Mouse (Mus musculus): ENCODE data around the gene 1700023F06Rik.
"Not testable (repeated sequence)": the region's sequence is repeated elsewhere in the genome, so short reads cannot be mapped to it uniquely, and the experiment has no call there.

Gene 1700023F06Rik

DNA sequence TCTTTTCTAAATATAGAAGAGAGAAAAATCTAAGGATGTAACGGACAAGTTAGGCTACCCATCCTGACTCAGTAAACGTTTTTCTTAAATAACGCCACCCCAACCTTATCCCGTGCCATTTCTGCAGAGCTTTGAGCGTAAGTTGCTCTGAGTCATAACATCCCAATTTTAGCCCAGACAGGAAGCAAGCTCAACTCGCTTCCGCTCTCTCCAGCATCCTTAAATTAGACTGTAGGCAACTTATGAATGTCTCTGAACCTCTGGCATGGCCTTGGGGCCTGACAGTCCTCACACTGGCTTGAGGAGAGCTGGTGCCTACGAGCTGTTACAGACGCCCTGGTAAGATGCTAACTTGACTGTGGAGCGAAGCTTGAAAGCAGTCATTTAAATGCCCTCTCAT is 15.1 kb upstream of the 1700023F06Rik start:
- DNase-seq (ENCODE audit: low spot score in 2 of 2), result no peak

DNA sequence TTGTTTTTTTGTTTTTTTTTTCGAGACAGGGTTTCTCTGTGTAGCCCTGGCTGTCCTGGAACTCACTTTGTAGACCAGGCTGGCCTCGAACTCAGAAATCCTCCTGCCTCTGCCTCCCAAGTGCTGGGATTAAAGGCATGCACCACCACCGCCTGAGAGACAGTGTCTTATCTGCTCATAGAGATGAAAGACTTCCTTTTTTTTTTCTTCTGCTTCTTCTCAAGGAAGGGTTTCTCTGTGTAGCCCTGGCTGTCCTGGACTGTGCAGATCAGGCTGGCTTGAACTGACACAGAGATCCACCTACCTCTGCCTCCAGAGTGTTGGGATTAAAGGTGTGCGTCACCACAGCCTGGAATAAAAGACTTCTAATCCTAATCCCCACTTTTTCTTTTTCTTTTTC is 14.4 kb upstream of the 1700023F06Rik start:
- not testable (repeated sequence) for DNase-seq (ENCODE audit: low spot score in 2 of 2)

DNA sequence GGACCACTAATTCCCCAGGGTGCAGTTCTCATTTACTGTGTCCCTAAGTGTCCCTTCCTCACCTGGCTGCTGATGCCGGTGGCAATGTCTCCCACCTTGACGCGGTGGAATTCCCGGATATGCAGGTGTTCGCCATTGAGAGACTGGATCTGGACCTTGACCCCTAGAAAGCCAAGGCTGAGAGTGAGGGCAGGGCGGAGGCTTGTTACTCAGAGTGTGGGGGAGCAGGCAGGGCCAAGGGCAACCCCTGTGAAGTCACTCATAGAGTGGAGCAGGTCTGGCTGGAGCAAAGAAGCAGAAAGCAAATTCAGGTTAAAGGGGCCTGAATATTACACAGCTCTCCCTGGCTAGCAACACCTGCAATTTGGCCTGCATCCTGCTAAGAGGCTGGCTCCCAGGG is 13.1 kb upstream of the 1700023F06Rik start:
- DNase-seq (ENCODE audit: low spot score in 2 of 2), result no peak

DNA sequence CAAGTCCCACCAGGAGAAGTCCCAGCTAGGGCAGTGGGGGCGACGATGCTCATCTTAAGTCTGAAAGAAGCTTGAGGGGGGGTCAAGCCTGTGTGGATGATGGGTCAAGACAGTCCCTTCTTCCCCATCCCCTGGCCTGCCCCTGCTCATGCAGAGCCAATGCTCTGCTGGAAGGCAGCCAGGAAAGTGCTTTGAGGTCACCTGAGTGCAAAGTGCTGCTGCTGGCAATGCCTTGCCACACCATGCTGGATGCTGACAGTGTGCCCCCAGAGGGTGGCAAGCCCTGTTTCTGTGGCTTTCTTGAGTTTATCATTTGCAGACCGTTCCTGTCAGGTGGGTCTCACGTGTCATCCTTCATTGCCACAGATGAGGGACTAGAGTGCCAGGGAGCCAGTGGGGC is 11.6 kb upstream of the 1700023F06Rik start:
- DNase-seq (ENCODE audit: low spot score in 2 of 2), result no peak

DNA sequence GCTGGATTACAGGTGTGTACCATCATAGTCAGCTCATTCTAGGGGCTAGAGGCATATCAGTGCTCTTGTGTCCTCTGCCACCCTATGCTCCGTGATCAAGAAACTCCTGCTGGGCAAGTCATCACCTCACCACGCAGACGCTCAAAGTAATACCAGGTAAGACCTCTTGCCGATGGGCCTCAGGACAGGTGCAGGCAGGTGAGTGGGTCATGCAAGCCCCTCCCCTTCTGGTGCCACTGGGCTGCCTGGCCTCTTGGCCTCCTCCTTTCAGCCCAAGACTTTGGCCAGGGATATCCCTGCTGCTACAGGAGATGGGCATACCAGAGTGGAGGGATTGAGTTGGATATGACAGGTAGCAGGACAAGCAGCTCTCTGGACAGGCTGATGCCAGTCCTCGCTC is 10.9 kb upstream of the 1700023F06Rik start:
- no peak for DNase-seq (ENCODE audit: low spot score in 2 of 2)

DNA sequence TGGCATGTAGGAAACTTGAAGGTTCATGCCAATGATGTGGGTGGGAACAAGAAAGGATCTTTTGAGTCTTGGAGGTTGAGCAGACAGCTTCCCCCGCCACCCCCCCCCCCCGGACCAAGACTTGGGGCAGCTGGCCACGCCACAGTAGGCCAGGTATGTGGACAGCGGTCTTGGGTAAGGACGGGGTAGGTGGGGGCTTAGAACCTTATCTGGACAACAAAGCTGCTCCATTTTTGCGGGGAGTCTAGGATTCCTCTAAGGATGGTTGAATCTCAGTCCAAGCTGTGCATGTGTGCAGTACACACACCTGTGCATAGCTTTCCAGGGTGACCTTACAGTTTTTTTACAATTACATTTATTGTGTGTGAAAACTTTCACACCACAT is 10.2 kb upstream of the 1700023F06Rik start:
- no peak for DNase-seq (ENCODE audit: low spot score in 2 of 2)

DNA sequence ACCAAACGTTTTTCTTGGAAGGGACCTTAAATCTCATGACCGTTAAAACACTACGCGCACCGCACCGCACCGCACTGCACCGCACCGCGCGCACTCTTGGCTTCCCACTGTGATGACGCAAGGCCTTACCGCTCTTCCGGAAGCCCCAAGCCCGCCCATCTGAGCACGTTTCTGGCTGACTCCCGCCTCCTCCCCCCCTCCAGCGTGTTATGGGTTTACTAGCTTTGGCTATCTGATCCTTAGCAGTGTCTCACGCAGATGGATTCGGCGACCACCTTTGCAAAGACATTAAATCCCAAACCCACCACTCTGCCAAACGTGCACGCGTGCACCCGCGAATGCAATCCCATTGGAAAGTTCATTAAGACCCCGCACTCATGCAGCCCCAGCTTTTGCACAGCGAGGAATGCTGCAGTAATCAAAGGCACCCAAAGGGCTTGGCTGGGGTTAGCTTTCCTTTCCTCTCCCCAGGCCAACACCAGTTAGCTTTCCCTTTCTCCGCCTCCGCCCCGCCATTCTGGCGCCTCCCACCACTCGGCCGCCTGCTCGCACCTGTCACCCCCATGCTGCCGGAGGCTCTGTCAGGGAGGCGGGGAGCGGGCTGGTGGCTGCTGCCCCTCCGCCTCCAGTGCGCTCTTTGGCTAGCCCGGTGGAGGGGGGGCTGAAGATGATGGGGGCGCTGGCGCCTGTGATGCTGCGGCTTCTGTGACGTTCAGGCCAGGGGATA is 9.6 kb upstream of the 1700023F06Rik start, which contains the start of gene Spata32:
Spata32 (minus strand) TSS at position 643 of the 727 bp plus-strand sequence.
- DNase-seq (ENCODE audit: low spot score in 2 of 2), result peak; percentile 78

DNA sequence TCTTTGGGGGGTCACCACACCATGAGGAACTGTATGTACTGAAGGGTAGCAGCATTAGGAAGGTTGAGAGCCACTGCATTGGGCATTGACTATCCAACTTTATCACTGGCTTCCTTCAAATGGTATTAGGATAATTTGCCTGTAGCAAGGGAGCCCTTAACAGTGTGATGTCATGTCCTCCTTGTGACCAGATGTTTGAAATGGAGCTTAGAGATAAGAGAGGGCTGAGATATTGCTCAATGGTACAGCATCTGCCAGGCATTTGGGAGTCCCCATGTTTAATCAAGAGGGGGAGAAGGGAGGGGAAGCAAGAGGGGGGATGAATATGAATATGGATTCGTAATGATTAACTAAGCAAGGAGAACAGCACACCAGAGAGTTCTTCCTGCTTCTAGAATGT is 7.0 kb upstream of the 1700023F06Rik start:
- DNase-seq (ENCODE audit: low spot score in 2 of 2), result no peak

DNA sequence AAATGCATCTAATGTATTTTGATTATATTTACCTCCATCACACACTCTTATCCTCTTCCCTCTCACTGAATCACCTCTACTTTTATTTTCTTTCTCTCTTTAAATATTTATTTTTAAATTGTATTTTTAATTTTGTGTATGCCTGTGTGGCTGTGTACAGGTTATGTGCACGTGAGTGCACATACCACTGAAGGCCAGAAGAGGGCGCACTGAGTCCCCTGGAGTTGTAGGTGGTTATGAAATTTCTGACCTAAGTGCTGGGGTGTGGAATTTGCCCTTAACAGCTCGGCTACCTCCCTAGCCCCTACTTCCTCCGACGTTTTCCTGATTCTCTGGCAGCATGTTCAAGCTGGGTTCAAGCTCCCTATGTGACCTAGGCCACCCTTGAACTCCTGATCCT is 5.4 kb upstream of the 1700023F06Rik start:
- DNase-seq (ENCODE audit: low spot score in 2 of 2), result no peak

DNA sequence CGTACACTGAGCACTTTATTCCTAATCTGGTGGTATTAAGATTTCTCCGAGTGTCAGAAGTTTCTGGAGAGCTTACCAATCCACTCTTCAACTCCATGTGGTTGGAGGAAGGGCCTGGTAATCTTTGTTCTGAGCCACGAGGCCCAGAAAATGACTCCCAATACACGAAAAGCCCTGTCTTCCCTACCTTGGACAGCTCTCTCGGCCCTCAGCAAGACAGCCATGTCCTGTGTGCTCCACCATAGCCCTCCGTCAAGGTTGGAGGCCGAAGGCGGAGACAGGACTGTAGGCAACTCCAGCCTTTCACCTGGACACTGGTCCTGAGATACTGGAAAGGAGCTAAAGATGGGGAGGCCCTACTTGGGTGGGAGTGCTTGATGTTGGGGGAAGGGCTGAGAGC is 1.9 kb upstream of the 1700023F06Rik start:
- DNase-seq (ENCODE audit: low spot score in 2 of 2), result no peak

DNA sequence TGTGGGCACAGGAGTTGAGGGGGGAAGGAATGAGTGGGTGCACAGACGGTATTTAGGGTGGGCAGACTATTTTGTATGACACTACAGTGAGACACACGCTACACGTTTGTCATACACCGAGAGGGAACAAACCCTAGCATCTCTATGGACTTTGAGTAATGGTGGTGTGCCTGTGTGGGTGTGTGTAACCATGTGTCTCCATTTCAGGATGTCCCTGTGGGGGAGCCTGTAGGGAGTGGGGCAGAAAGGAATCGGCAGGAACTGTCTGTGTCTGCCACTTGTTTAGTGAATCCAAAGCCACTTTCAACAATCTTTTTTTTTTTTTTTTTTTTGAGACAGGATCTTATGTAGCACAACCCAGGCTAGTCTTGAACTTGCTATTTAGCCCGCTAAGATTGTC is 2.2 kb downstream of the 1700023F06Rik start:
- DNase-seq (ENCODE audit: low spot score in 2 of 2), result no peak

DNA sequence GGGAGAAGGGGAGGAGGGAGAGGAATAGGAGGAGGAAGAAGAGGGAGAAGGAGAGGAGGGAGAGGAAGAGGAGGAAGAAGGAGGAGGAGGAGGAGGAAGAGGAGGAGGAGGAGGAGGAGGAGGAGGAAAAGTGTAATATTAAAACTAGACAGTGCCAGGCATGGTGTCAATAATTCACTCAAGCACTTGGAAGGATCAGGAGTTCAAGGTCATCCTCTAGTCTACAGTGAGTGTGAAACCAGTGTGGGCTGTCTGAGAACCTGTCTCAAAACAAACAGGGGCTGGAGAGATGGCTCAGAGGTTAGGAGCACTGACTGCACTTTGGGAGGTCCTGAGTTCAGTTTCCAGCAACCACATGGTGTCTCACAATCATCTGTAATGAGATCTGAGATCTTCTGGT is 6.0 kb downstream of the 1700023F06Rik start:
- no peak for DNase-seq (ENCODE audit: low spot score in 2 of 2)

DNA sequence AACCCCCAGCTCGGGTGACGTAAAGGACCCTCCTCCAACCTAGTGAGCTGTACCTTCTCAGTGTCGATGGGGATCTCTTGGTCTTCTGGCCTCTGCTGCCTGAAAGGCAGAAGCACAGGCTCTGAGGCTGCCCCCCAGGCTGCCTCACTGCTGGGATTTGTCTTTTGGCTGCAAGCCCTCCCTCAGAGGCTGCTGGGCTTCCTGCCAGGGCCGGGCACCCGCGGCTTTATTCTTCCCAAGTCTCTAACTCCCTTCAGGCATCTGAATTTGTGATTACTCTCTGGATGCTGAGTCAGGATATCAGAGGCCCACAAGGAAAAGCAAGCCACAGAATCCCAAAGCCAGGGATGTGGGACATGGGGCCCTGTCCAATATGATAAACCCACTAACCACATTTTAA is 6.7 kb downstream of the 1700023F06Rik start:
- no peak for DNase-seq (ENCODE audit: low spot score in 2 of 2)

DNA sequence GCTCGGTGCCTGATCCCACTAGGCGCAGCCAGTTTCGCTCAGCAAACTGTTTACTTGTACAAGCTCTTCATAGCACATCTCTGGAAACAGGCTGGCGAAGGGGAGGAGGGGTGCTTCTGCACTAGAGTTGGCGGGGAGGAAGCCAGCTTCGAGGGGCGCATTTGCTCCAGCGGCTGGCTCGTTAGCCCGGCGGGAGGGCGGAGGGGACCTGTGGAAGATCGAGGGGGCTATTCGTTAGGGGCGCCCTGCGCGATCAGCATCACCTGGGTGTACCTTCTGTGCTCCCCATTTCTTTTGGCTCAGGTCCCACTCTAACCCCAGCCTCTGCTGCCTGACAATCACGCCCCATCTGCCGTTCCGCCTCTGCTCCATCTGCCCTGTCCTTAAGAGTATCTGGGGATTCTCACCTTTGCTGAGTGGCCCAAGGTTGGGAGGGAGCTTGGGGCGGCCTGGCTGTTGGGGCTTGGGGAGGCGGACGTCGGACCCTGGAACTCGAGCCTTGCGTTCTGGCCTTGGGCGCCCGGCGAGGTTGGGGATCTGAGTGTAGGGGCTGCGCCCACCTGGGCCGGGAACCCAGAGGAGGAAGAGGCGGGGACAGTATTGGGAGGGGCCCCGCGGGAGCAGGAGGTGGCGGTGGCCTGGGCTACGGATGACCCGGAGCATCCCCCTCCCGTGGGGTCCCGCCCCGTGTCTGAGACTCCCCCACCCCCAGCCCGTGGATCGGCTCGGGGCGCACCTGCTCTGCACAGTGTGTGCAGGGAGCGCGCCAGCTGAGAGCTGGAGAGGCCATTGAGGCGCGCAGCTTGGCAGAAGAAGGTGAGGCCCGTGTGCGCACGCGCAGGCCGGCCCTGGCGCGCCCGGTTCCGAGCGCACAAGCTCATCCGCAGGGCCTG is 9.2 kb downstream of the 1700023F06Rik start:
- DNase-seq (ENCODE audit: low spot score in 2 of 2), result no peak

DNA sequence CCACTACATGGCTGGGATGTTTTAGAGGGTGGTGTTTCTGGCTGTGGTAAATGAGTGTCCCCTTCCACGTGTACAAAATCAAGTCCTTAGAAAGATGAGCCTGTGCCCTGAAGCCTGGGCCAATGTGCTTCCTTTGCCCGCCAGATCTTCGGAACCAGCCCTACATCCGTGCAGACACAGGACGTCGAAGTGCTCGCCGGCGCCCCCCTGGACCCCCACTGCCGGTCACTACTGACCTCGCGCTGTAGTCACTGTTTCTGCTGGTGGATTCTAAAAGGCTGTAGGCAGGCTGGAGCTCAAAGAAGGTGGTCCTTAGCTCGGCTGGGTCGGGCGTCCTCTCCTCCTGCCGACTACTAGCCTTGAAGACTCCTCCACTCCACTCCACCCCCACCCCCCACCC is 10.0 kb downstream of the 1700023F06Rik start:
- DNase-seq (ENCODE audit: low spot score in 2 of 2), result no peak

DNA sequence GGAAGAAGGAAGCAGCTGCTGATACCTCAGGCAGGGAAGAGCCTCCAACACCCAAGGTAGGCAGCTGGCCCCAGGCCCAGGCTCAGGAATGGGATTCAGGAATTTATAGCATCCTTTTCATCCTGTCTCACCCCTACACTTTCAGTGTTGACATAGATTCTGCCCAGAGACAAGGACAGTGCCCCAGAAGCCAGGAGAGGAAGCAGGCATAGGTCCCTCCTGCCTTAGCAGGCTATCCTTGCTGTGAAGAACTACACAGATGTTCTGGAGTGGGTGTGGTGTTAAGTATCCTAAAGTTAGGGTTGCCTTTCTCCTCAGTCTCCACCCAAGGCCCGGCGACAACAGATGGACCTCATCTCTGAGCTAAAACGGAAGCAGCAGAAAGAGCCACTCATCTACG is 11.0 kb downstream of the 1700023F06Rik start:
- no peak for DNase-seq (ENCODE audit: low spot score in 2 of 2)

DNA sequence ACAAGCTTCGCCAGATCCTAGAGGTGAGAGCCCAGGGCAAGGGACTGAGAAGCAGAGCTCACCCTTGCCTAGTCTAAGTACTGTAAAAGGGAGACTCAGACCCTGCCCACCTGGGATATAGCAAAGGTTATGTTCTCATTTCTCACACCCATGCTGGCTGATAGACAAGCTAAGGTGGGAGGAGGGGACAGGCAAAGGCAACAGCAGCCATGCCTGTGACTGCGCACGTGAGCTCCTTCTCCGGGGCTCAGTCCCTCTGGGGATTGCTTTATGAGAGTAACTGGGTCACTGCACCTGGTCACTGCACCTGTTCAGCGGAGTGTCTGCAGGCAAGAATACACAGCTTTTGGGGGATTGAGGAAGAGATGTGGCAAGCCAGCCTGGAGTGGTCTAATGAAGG is 12.7 kb downstream of the 1700023F06Rik start:
- no peak for DNase-seq (ENCODE audit: low spot score in 2 of 2)

DNA sequence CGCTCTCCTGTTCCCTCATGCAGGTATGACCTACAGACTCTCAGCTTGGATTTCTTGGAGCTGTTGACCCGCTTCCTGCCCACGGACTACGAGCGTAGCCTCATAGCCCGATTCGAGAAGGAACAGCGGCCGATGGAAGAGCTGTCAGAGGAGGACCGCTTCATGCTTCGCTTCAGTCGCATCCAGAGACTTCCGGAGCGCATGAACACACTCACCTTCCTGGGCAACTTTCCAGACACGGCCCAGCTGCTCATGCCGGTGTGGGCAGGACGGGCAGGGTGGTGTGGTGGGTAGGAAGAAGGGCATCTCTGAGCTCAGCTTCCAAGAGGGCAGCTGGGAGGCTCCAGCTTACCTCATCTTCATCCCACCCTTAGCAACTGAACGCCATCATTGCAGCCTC is 13.1 kb downstream of the 1700023F06Rik start:
- no peak for DNase-seq (ENCODE audit: low spot score in 2 of 2)

DNA sequence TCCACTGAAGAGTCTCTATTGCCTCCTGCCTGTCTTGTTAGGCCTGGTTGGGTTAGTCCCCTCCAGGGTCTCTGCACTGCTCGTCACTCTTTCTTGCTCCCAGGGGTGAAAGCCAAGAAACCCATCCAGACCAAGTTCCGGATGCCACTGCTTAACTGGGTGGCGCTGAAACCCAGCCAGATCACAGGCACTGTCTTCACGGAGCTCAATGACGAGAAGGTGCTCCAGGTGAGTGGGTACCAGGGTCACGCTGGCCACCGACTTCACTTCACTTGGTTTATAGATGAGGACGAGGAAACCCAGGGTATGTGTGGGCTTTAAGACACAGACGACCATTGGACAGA is 14.6 kb downstream of the 1700023F06Rik start:
- no peak for DNase-seq (ENCODE audit: low spot score in 2 of 2)

DNA sequence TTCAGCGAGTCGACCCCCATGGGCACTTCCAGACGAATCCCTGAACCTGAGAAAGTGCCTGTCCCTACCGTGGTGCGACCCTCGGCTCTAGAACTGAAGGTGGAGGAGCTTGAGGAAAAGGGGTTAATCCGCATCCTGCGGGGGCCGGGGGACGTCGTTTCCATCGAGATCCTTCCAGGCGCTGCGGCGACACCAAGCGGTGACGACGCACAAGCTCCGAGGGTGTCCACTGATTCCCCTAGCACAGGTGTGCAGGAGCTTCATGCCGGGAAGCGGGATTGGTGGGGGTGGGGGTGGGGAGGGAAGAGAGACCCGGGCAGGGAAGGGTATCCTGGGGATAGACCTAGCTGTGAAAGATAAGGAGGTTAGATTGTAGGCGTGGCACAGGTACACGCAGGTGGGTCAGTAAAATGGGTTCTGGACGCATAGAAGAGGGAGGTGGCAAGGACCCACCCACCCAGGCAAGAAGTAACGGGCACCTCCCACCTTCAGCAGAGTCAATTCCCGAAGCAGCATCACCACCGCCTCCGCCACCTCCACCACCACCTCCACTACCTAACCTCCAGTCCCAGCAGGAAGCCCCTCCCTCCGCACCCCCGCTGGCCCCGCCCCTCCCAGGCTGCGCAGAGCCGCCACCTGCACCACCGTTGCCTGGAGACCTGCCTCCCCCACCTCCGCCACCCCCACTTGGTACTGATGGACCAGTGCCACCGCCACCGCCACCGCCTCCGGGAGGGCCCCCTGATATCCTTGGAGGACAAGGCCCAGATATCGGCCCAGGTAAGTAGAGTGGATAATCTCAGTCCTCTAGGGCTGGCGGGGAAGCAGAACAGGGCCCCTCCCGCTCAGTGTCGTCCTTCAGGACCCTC is 15.2 kb downstream of the 1700023F06Rik start:
- DNase-seq (ENCODE audit: low spot score in 2 of 2), result no peak

DNA sequence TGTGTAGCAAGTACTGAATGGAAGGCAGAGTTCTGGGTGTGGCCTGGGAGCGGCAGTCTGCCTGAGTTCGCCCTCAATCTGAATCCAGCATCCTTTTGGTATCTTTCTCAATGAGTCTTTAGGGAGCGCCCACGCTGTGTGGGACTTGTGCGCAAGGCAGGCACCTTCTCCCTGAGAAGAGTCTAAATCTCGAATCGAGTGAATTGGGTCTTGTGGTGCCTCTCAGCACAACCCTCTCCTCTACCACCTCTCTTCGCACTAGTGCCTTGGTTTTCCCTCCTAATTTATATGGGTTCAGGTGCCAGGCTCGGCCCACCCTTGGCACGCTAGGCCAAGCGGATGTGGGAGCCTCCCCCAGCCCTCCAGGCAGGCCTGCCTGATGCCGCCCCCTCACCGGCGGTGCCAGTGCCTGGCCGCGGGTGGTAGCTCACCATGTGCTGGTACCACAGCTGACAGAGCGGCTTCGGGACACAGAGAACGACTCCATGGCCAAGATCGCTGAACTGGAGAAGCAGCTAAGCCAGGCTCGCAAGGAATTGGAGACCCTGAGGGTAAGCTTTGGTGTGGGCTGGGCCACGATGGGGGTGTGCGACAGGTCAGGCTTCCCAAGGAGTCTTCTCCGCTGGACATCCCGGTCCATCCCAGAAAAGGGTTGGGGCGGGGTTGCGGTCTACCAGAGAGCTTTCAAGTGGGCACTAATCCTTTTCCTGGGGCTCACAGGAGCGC is 16.0 kb downstream of the 1700023F06Rik start:
- no peak for DNase-seq (ENCODE audit: low spot score in 2 of 2)

DNA sequence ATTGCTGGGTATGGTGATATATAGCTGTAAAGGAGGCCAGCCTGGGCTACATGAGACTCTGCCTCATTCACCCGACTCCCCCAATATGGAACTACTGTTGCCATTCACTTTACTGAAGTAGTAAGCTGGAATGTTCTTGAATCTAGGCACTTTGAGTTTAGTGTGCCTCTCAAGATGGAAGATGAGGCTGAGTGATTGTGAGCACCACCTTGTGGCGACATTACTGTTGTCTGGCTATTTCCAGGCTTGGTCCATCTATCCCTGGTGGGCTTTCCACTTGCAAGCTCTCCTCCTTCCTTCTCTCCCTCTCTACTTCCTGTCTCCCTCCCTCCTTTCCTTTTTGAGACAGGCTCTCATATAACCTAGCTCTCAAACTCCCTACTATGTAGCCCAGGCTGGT is 23.5 kb downstream of the 1700023F06Rik start:
- peak in 1 of 2 experiments; percentile 59 for DNase-seq (ENCODE audit: low spot score in 2 of 2)
